Mouse (Mus musculus): Measurements from ENCODE around the gene Gltp.

GRCm38 (mm10) chr5:114738707-114739241 lies 48.0 kb upstream of the Gltp start:
- no peak for TF ChIP-seq CTCF (IDR thresholded peaks at IDR 0.05; ENCODE audit: low read depth)
- no peak for TF ChIP-seq EP300 (IDR thresholded peaks at IDR 0.05; ENCODE audit: low read depth)

All from liver, embryonic 14.5 days (tissue).